Mouse (Mus musculus) left cerebral cortex, adult 2 months (tissue): ENCODE data around the gene Pim3. TPM values are rescaled to one million over a fixed set of nuclear protein-coding genes. Genes with fewer than 3 reads are reported as not detected.

Experiments
- DNase-seq, 2 experiments: peaks; one replicate each; pipeline ENCODE4 v3.0.0; 2021 to 2022; ENCODE audit warnings: low spot score in 2 of 2, mixed read lengths in 1 of 2; ENCODE audit errors: extremely low spot score in 1 of 2
- H3K27ac ChIP-seq: fragments of 200-600 bp; 2 replicates; pipeline ENCODE4 v1.8.1; 2022
- H3K4me3 ChIP-seq: fragments of 200-600 bp; 2 replicates; pipeline ENCODE4 v1.8.1; 2022
- CTCF ChIP-seq: fragments of 200-600 bp; IDR thresholded peaks from 2 replicates; pipeline ENCODE4 v1.8.1; 2022; ENCODE audit warnings: antibody characterized with exemption, mild to moderate bottlenecking, moderate library complexity
- intact Hi-C: fragments of 180-260 bp; cut with DNase I; formaldehyde crosslinking; loops from one replicate; pipeline ENCODE4 v1.15.1; 2025
- total RNA-seq, 2 experiments: library from RNA; stranded (reverse); gene quantifications; 2 replicates each; pipeline ENCODE4 v1.2.3; 2021

Pim3 gene
- total RNA-seq, 2 experiments from 2014 or later, result 46.8 to 50.0 TPM

GRCm38 (mm10) chr15:88851507-88852149, 10.4 kb upstream of the Pim3 start:
- no peak overlapping the region for H3K4me3 ChIP-seq
- TF ChIP-seq CTCF, result no peak
- DNase-seq, result no peak
- peak overlapping the region; percentile 83 for H3K27ac ChIP-seq
- intact Hi-C loops, result no loop called here

GRCm38 (mm10) chr15:88853106-88853505, 8.9 kb upstream of the Pim3 start:
- no peak for TF ChIP-seq CTCF
- intact Hi-C loops, result no loop called here
- no peak overlapping the region for H3K4me3 ChIP-seq
- DNase-seq, result no peak
- no peak overlapping the region for H3K27ac ChIP-seq

- no peak for TF ChIP-seq CTCF
- DNase-seq, result no peak
- no peak overlapping the region for H3K4me3 ChIP-seq
- intact Hi-C loops, result no loop called here
- H3K27ac ChIP-seq, result peak overlapping the region; percentile 50; the same call in 1 of the 2 replicates
Observed at GRCm38 (mm10) chr15:88854119-88854968, 7.6 kb upstream of the Pim3 start.

- intact Hi-C loops, result no loop called here
- no peak for DNase-seq
- no peak for TF ChIP-seq CTCF
- Histone ChIP-seq H3K4me3 (no peak overlapping the region), H3K27ac (0 out of 2 replicates have a peak overlapping the region, but pooled peaks have one; percentile 28)
Observed at GRCm38 (mm10) chr15:88854969-88855830, 6.8 kb upstream of the Pim3 start.

- DNase-seq, result no peak
- H3K4me3 ChIP-seq, result no peak overlapping the region
- intact Hi-C loops, result no loop called here
- no peak for TF ChIP-seq CTCF
- no peak overlapping the region for H3K27ac ChIP-seq
Observed at GRCm38 (mm10) chr15:88855896-88856417, 6.0 kb upstream of the Pim3 start.

GRCm38 (mm10) chr15:88856613-88857012, 5.4 kb upstream of the Pim3 start:
- DNase-seq, result no peak
- no peak for TF ChIP-seq CTCF
- intact Hi-C loops, result no loop called here
- Histone ChIP-seq H3K27ac (no peak overlapping the region), H3K4me3 (no peak overlapping the region)

- no peak overlapping the region for H3K27ac ChIP-seq
- intact Hi-C loops, result no loop called here
- no peak for TF ChIP-seq CTCF
Observed at GRCm38 (mm10) chr15:88857361-88857760, 4.6 kb upstream of the Pim3 start.

GRCm38 (mm10) chr15:88858141-88858541, 3.8 kb upstream of the Pim3 start:
- no peak for DNase-seq
- no peak for TF ChIP-seq CTCF
- Histone ChIP-seq H3K27ac (0 out of 2 replicates have a peak overlapping the region, but pooled peaks have one; percentile 19), H3K4me3 (no peak overlapping the region)
- intact Hi-C loops, result no loop called here

More at GRCm38 (mm10) chr15:88857361-88857760, 4.6 kb upstream of the Pim3 start:
- no peak for DNase-seq
- no peak overlapping the region for H3K4me3 ChIP-seq

GRCm38 (mm10) chr15:88858707-88859106, 3.3 kb upstream of the Pim3 start:
- H3K4me3 ChIP-seq, result no peak overlapping the region
- H3K27ac ChIP-seq, result no peak overlapping the region
- no peak for DNase-seq
- no peak for TF ChIP-seq CTCF
- intact Hi-C loops, result no loop called here

GRCm38 (mm10) chr15:88859206-88859970, 2.6 kb upstream of the Pim3 start:
- DNase-seq, result no peak
- intact Hi-C loops, result no loop called here
- no peak overlapping the region for H3K27ac ChIP-seq
- no peak for TF ChIP-seq CTCF
- no peak overlapping the region for H3K4me3 ChIP-seq

GRCm38 (mm10) chr15:88860781-88861180, 1.2 kb upstream of the Pim3 start:
- Histone ChIP-seq H3K27ac (peak overlapping the region; percentile 97; the same call in 1 of the 2 replicates), H3K4me3 (no peak overlapping the region)
- TF ChIP-seq CTCF, result no peak
- intact Hi-C loops, result loop anchor here (5.0 kb wide), 1 partner anchor 33 kb away; no protein-coding TSS in a partner anchor
- no peak for DNase-seq
